Mouse (Mus musculus) T-cell, adult 2 months (primary cell): Measurements from ENCODE around the gene Olfr704.
"Not testable (repeated sequence)": the region's sequence is repeated elsewhere in the genome, so short reads cannot be mapped to it uniquely, and the experiment has no call there.

ENCODE experiments used
- DNase-seq: peaks from one replicate; pipeline ENCODE4 v3.0.0; 2022; ENCODE audit warnings: low spot score

Olfr704 gene

GRCm38 (mm10) chr7:106862885-106863284 is at the start of gene Olfr704:
TSS of gene Olfr704 (plus strand) at chr7:106863185.
- DNase-seq: no peak

GRCm38 (mm10) chr7:106813829-106814228 is 49.2 kb upstream of the Olfr704 start, which contains the start of gene Olfr701:
TSS of gene Olfr701 (plus strand) at chr7:106814129.
- DNase-seq: no peak

GRCm38 (mm10) chr7:106815775-106816174 is 47.2 kb upstream of the Olfr704 start:
- peak; percentile 37 for DNase-seq

DNA sequence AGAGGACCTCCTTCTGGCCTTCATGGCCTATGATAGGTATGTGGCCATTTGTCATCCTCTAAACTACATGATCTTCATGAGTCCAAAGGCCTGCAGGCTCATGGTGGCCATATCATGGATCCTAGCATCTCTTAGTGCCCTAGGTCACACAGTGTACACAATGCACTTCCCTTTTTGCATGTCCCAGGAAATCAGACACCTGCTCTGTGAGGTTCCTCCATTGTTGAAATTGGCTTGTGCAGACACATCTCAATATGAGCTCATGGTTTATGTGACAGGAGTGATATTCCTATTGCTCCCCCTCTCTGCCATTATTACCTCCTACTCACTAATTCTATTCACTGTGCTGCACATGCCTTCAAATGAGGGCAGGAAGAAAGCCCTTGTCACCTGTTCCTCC is 44.6 kb upstream of the Olfr704 start:
- DNase-seq: no peak

GRCm38 (mm10) chr7:106833793-106834192 is 29.2 kb upstream of the Olfr704 start, which contains the start of gene Olfr702:
TSS of gene Olfr702 (minus strand) at chr7:106833893.
- no peak for DNase-seq

DNA sequence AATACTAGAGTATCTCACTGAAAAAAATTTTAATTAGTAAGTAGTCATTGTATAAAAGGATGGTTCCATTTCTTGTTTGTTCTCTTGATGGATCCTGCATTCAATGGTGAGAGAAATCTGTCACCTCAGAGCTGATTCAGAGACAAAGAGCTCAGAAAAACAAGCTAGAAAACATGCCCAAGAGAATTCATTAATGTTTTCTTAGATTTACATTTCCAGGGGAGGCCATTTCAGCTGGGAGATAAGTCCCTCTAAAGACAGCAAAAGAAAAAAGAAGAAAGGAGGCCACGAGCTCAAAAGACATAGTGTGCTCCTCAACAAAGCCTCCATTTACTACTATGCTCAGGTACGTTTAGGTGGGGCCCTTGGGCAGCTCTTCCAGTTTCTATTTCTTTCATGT is 19.9 kb upstream of the Olfr704 start, which contains the start of gene Olfr703:
Olfr703 (plus strand) TSS at position 301 of the 400 bp plus-strand sequence.
- no peak for DNase-seq

DNA sequence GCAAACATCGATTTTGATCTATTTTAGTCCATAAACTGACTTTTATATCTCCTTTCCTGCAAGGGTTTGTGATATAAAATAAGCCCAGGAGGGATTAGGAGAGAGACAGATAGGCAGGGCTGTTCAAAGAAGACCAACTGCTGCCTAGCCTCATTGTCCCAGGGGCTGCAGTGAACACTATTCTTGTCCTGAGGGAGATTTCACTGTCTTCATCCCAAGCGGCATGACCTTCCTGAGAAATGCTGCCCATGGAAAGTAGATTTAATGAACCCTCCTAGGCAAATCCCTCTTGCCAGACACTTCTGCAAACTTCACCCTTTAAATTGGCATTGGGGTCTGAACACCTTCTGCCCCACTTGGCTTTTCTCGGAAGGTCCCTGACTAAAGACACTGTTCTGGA is 13.8 kb downstream of the Olfr704 start, which contains the start of gene Olfr705:
Olfr705 (minus strand) TSS at position 101 of the 400 bp plus-strand sequence.
- no peak for DNase-seq

DNA sequence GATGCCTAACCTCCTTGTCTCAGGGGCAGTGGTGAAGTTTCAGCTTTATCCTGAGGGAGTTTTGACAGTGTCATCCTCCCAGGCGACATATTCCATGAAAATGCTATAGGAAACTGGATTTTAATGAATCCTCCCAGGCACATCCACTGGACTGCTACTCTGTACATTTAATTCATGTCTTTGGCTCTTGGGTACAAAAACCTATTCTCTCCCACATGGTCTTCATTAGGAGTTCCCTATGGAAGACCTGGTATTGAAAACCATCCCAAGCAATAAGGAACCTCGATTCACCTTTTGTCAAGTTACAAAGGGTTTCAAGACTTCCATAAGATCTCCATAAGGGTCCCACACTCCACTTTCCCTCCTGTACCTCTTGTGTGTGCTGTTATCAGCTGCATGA is 25.1 kb downstream of the Olfr704 start, which contains the start of gene Olfr706:
Olfr706 (minus strand) TSS at position 101 of the 400 bp plus-strand sequence.
- DNase-seq: no peak

- DNase-seq: not testable (repeated sequence)
Measured at GRCm38 (mm10) chr7:106901141-106901540, 38.2 kb downstream of the Olfr704 start, which contains the start of gene Olfr707. TSS of gene Olfr707 (minus strand) at chr7:106901241.

GRCm38 (mm10) chr7:106907676-106908075 is 44.7 kb downstream of the Olfr704 start, which contains the start of gene Olfr1532-ps1:
TSS of gene Olfr1532-ps1 (plus strand) at chr7:106908001.
- DNase-seq: no peak
